Mouse (Mus musculus) left cerebral cortex, adult 8-10 months (tissue): Measurements from ENCODE around the gene Esrra. TPM values are rescaled to one million over a fixed set of nuclear protein-coding genes. Genes with fewer than 3 reads are reported as not detected.

ENCODE experiments used
- DNase-seq, 2 experiments: peaks; one replicate each; pipeline ENCODE4 v3.0.0; 2022; ENCODE audit warnings: low spot score in 2 of 2
- total RNA-seq, 4 experiments: library from RNA; stranded (reverse); gene quantifications; 2 replicates each; pipeline ENCODE4 v1.2.4; 2022

The Esrra gene
- total RNA-seq, 4 experiments from 2014 or later: 60.5 to 66.0 (median 63.4) TPM

DNA sequence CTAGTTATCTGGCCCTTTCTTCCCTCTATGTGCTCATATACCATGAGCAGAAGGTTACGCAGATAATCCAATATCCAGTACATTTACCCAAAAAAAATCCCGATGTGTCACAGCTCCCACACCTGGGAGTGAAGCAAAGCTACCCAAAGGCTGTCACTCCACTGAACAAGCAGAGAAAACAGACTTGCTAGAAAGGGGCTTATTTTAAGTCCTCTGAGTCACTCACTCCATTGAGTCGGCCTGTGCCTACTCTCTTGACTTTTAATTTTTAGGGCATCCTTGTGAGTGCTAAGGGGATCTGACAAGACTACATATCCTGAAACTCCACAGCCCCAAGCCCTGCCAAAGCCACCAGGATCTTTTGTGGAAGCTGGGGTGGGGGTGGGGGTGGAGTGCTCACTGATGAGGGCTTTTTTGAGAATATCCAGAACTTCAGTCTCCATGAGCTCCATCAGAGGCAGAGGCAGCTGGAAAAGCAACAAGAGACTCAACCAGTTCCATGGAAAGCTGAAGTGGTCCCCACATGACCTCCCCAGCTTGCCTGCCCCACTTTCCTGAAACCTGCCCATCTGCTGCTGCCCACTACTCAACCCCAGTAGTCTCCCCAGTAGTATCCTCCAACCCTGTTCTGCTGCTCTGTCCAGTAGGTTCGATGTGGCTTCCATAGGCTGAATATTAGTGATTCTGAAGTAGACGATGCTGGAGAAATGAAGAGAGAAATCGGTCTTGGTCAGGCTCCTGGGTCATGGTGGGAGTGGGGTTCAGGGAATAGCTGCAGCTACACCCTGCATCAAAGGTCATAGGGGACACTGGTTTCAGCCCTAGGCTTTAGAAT, 1.5 kb upstream of the Esrra start:
- DNase-seq: no peak

GRCm38 (mm10) chr19:6920741-6921636, 624 bp downstream of the Esrra start:
- DNase-seq: peak in 1 of 2 experiments; percentile 63

DNA sequence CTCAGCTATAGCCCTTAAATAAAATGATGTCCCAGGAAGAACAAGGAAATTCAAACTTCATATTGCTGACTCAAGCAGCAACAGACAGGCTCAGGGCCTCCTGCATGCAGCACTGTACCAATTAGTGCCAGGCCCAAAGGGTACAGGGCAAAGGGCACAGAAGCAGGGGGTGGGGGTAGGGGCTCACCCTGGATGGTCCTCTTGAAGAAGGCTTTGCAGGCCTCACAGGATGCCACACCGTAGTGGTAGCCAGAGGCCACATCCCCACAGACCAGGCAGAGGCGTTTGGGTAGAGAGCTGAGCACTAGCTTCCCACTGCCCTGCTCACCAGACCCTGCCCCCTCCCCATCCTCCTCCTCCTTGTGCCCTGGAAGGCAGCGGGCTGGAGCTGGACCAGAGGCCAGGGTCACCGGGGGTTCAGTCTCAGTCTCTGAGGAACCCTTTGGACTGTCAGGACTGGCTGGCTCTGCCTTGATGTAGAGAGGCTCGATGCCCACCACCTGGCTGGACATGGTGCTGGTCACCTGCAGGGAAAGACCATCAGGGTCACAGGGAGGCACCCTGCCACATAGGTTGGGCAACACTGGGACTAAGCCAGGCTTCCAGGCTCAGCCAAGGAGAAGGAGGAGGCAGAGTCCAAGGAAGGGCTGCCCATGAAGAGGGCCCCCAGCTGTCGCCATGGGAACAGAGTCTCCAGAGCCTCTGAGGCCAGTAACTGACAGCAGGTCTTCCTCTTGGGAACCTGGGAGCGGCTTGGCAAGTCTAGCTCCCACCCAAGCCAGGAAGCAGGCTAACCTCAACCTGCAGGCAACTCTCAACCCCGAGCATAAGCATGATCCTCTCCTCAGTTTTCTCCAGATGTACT, 1.5 kb downstream of the Esrra start:
- peak in 1 of 2 experiments; percentile 53 for DNase-seq

GRCm38 (mm10) chr19:6919431-6919830, 2.2 kb downstream of the Esrra start:
- DNase-seq: no peak

GRCm38 (mm10) chr19:6918321-6918720, 3.3 kb downstream of the Esrra start:
- no peak for DNase-seq

DNA sequence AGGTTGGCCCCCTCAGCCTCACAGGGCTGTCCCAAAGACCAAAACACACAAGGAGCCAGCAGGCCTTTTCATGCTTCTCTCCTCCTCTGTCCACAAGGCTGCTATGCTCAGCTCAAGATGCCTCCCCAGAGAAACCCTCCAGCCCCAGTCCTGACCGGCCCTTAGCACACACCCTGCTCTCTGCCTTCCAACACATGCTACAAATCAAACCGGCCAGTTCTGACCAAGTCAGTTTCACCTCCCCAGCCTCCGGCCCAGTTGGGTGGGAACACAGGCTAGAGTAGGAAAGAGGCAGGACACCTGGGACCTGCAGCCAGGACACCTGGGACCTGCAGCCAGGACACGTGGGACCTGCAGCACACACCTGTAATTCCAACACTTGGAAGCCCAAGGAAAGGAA, 5.1 kb downstream of the Esrra start:
- DNase-seq: no peak

GRCm38 (mm10) chr19:6915276-6915675, 6.3 kb downstream of the Esrra start:
- no peak for DNase-seq

DNA sequence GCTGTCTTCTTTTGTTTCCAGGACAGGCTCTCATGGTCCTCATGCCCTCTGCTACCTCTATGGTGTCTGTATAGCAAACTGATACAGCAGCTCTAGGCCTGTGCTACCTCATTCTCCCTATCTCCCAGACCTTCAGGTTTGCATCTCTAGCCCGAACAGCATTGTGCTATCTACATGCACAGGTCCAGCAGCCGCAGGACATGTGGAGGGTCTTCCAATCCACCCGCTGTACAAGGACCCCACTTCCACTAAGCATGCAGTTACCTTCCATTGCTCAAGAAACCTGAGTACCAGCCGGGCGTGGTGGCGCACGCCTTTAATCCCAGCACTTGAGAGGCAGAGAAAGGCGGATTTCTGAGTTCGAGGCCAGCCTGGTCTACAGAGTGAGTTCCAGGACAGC, 7.1 kb downstream of the Esrra start:
- DNase-seq: no peak

- DNase-seq: no peak
These were observed 7.6 kb downstream of the Esrra start for GRCm38 (mm10) chr19:6913991-6914390.

GRCm38 (mm10) chr19:6913036-6913435, 8.6 kb downstream of the Esrra start:
- no peak for DNase-seq

DNA sequence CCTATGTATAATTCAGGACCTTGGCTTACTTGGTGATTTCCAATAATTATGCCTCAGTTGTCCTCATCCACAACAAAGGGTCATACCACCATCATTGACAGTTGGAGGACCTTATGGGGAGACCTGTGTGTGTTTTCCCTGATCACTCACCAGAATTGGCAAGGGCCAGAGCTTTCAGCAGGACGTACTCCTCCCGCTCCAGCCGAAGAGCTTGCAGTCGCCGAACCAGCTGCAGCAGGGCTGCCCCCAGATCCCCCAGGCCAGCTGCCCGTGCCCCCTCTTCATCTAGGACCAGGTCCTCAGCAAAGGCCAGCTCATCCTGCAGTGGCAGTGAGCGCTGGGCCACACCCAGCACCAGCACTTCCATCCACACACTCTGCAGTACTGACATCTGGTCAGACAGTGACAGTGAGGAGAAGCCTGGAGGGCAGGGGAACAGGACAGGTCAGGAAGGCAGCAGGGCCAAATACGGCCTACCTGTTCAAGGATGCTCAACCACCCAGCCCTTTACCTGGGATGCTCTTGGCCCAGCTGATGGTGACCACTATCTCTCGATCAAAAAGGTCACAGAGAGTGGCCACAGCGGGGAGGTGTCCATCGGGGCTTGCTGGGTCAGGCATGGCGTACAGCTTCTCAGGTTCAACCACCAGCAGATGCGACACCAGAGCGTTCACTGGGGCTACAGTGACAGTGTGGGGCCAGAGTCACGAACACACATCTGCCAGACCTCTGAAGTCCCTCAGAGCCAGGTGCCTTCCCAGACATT, 9.2 kb downstream of the Esrra start:
- no peak for DNase-seq

DNA sequence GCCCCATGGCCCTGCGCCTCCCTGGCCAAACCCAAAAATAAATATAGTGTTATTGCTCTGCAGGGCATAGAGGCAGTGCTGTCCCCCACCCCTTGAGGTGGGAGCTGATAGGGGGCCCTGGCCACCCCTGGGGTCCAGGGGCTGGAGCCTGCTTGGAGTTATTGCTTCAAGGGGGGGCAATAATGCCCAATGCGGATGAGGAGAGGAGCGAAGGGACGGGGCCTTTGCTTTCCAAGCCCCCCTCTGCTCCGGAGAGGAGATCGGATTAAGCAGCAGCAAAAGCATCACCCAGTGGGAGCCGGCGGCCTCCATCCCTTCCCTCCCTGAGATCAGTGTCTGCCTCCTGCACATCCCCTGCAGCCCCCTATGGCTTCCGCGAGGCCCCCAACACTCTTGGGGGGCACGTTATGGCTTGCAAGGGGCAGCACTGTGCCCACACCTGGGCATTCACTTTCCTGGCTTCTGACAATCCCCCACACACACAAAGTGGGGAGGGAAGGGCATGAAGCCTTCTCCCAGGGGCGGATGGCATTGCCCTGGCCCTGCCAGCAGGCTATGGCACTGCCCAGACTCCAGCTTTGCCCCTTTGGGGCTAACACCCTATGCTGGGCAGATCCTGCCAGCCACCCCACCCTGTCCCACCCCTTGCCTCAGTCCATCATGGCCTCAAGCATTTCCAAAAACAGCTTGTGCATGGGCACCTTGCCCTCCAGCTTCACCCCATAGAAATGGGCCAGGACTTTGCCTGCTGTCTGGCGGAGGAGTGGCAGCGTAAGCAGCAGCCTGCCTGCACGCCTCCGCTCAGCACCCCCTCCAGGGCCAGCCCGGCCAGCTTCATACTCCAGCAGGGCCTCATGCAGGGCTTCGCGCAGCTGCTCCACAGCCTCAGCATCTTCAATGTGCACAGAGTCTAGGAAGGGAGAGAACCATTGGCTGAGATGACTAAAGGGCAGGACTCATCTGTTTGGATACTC, 10.2 kb downstream of the Esrra start:
- DNase-seq: no peak

GRCm38 (mm10) chr19:6910306-6910705, 11.3 kb downstream of the Esrra start:
- peak in 1 of 2 experiments; percentile 64 for DNase-seq

DNA sequence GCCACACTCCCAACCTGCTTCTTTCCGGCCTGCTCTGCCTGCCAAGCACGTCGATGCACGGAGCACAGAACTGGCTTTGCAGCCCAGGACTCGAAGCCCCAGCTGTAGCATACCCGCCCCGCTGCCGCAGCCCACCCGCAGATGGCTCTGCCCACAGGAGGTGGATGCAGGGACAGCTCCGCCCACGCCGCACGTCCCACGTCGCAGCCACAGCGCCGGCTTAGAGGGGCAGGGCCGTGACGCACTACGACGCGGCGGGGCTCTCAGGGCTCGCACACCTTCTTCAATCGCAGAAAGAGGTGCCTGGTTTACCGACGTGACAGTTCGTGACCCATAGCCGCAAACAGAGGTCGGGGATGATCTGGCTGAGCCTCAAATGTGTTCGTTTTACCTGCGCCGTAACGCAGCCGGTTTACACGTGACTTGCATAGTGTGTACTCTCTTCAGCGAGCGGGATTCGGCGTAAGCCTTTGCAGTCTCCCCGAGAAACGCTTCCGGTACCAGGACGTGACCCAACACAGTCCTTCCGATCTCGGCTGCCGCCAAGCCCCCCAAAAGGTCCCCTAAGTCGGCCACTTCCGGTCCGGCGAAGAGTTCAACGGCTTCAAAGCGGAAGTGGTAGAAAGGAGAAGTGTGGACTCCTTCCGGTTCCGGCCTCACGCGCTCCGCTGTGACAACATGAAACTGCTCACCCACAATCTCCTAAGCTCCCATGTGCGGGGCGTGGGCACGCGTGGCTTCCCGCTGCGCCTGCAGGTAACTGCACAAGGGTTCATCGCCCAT, 11.9 kb downstream of the Esrra start, which contains the start of the genes Trmt112 and Prdx5:
Trmt112 (plus strand) TSS at position 192 of the 783 bp plus-strand sequence.
Prdx5 (minus strand) TSS at position 600 of the 783 bp plus-strand sequence.
- peak; percentile 84 to 94 for DNase-seq

DNA sequence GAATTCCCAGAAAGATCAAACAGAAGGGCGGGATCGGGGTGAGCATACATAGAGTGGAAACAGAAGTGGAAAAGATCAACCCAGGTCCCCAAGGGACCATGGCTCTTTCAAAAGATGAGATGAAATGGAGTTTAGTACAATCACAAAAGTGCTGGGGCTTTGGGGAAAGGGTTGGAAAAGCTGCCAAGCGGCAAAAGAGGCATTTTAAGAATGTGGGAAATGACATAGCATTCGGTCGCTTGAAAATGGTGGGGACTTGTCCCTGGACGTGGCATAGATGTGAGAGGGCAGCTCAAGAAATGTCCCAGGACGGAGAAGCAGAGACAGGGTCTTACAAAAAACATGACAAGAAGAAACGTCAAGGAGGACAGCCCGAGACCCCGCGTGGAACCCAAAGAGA, 12.6 kb downstream of the Esrra start:
- DNase-seq: no peak

GRCm38 (mm10) chr19:6907811-6908540, 13.6 kb downstream of the Esrra start:
- no peak for DNase-seq

DNA sequence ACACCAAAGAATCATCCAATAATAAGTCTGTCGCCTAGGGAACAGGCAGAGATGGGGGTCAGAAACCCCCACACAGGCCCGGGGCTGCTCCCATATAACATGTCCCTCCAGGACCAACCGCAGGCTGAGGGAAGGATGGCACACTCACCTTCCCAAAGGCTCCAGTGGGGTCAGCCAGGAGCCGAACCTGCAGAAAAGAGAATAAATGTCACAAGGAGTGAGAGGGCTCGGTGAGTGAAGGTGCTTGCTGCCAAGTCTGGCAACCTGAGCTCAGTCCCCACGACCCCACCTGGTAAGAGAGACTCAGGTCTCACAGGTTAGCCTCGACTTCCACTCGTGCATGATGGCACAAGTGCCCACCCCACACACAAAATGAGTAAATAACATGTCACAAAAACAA, 14.5 kb downstream of the Esrra start:
- no peak for DNase-seq

DNA sequence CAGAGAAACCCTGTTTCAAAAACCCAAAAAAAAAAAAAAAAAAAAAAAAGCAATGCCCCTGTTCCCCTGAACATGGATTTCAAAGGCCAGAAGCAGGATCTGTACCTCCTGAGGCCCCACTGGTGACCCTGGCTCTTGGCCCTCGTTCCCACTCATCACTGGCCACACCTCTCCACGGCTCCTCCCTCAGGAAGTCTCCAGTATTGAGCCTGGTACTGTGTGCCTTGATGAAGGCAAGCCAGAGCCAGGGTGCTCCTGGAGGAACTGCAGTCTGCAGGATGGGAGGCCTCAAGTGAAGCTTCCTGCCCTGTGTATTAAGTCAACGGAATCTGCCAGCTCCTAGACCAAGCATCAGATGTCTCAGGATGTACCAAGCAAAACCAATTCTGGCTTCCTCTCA, 15.4 kb downstream of the Esrra start:
- DNase-seq: no peak
